Mouse (Mus musculus): Measurements from ENCODE around the gene Gfm1. TPM values are rescaled to one million over a fixed set of nuclear protein-coding genes. Genes with fewer than 3 reads are reported as not detected.

Gfm1 gene
- 100 to 1,000 TPM; 104 to 135 TPM for total RNA-seq (2021)
- long read RNA-seq, experiment 1, full-length matches to known transcripts, result 161 of 181 reads
- long read RNA-seq, experiment 1, partial matches to known transcripts, result 8 of 181 reads
- long read RNA-seq, experiment 1, other reads (novel, unspliced or antisense), result 12 of 181 reads
- long read RNA-seq, experiment 2, full-length matches to known transcripts, result 118 of 134 reads
- long read RNA-seq, experiment 2, partial matches to known transcripts, result 7 of 134 reads
- long read RNA-seq, experiment 2, other reads (novel, unspliced or antisense), result 9 of 134 reads

DNA sequence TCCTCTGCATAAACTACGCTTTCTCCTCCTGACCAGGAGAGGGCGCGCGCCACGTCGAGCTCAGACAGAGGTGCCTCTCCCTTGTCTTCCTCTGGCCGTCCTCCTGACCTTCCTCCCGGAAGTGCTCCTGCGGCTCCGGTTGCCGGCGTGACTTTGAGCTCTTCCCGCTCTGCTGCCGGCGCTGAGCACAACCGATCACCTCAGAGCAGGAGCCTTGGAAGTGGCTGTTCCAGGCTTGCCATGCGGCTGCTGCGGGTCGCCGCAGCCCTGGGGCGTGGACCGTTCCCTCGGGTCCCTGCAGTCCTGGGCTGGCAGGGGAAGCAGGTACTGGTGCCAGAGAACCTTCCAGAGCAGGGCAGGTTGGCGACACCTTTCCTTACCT lies at the start of gene Gfm1:
TSS of gene Gfm1 (plus strand) at position 98 of the 382 bp plus-strand sequence.
- H3K27ac ChIP-seq, result peak within 1 kb of the TSS; percentile 89
- TF ChIP-seq CTCF (IDR thresholded peaks at IDR 0.05), result peak; percentile 92
- peak; percentile 93 for DNase-seq
- intact Hi-C loops (cut with DNase I), result loop anchor here (1.0 to 5.0 kb wide), 2 partner anchors 33 to 78 kb away; no protein-coding TSS in a partner anchor
- peak within 1 kb of the TSS; percentile 73 for H3K4me3 ChIP-seq

DNA sequence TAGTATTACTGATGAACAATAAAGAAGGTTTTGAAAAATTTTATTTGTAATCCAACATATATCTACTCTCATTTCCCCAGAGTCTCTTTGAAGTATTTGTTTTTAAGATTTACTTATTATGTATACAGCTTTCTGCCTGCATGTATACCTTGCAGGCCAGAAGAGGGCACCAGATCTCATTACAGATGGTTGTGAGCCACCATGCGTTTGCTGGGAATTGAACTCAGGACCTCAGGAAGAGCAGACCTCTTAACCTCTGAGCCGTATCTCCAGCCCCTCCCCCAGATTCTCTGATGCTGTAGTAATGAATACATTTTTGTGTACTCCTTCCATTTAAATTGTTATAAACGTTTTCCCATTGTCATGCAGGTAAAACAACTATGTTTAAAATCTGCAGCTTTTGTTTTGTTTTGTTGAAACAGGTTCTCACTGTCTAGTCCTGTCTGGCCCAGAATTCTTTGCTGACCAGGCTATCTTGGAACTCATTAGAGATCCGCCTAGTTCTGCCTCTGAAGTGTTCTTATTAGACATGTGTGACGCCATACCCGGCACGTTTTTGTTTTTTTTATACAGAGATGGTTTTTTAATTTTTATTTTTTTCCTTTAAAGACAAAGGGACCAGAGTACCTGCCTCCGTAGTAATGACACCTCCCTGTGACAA lies 428 bp upstream of the Gfm1 start:
- TF ChIP-seq CTCF (IDR thresholded peaks at IDR 0.05), result peak; percentile 35
- Histone ChIP-seq H3K4me3 (peak overlapping the region; percentile 73), H3K27ac (peak overlapping the region; percentile 89; the same call in 1 of the 2 replicates)
- intact Hi-C loops (cut with DNase I), result no loop called here
- DNase-seq, result no peak

DNA sequence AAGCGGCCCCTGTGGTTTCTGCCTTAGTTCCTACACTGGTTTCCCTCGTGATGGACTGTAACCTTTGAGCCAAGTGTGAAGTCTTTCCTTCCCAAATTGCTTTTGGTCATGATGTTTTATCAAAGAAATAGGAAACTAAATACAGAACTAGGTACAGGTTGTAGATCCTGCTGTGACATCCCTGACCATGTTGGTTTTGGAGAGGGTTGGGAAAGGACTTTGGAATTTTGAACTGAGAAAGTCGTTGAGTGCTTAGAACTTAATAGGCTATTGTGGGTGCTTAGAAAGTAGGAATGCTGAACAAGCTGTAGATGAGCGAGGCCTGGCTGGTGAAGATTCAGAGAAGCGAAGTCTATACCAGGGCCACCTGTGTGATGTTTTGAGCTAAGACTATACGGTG lies 4.1 kb downstream of the Gfm1 start:
- no peak for DNase-seq
- no peak for TF ChIP-seq CTCF (IDR thresholded peaks at IDR 0.05)
- intact Hi-C loops (cut with DNase I), result loop anchor here (5.0 kb wide), 1 partner anchor 37 kb away; no protein-coding TSS in a partner anchor
- no peak overlapping the region for H3K4me3 ChIP-seq
- no peak overlapping the region for H3K27ac ChIP-seq

DNA sequence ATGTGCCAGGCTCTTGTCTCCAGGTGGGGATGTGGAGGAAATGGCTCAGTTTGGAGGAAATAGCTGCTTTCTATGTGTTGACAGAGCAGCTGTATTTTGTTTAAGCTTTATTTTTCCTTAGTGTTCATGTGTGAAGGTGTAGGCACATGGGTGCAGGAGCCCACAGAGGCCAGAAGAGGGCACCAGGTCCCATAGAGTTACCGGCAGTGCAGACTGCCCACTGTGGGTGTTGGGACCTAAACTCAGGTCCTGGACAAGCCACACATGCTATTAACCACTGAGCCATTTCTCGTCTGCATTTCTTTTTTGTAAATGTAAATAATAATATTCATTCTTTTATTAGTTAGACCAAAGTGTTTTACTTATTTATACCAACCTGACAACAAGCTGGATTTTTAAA lies 17.2 kb downstream of the Gfm1 start:
- intact Hi-C loops (cut with DNase I), result no loop called here
- no peak for DNase-seq
- Histone ChIP-seq H3K27ac (no peak overlapping the region), H3K4me3 (no peak overlapping the region)
- peak; percentile 33; the same call in 1 of the 2 replicates for TF ChIP-seq CTCF (IDR thresholded peaks at IDR 0.05)

DNA sequence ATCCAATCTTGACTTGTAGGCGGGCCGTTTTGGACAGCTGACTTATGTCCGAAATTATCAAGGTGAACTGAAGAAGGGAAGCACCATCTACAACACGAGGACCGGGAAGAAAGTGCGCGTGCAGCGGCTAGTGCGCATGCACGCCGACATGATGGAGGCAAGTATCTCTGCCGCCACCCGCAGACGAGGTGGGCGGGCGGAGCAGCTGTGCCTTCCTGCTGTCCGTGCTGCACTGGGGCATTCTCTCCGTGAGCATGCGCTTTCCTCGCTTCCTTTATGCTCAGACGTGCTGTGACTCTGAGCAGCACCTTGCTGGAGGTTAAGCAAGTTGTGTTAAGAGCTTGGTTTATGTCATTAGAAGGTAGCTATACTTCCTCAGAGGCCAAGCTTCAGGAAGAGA lies 19.8 kb downstream of the Gfm1 start:
- intact Hi-C loops (cut with DNase I), result no loop called here
- Histone ChIP-seq H3K27ac (peak overlapping the region; percentile 41), H3K4me3 (peak overlapping the region; percentile 62)
- TF ChIP-seq CTCF (IDR thresholded peaks at IDR 0.05), result no peak
- DNase-seq, result no peak

DNA sequence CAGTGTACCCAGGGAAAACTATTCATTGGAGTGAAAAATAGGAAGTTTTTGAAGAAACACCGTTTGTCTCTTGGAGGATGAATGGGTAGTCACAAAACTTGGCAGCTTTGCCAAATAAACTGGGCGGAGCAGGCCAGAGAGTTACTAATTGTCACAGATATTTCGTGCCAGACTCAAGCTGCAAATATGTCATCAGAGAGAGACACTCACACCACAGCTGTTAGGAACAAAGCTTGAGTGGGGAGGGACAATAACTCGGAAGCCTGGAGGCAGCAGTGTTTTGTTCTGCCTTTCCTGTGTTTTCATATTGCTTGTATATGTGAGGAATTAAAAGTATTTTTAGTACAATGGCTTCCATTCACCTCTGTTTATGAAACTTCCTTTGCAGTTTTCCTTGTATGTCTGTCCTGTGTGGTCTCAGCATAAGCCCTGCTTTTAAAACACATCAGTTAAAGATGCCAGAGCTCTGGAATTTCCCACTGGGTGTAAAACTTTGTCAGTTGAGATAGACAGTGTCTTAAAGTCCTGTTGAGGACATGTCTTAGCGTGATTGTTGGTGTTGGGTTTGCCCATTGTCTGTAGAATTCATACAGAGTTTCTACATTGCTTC lies 20.8 kb downstream of the Gfm1 start:
- intact Hi-C loops (cut with DNase I), result no loop called here
- no peak for DNase-seq
- peak overlapping the region; percentile 62 for H3K4me3 ChIP-seq
- H3K27ac ChIP-seq, result 0 out of 2 replicates have a peak overlapping the region, but pooled peaks have one; percentile 0
- no peak for TF ChIP-seq CTCF (IDR thresholded peaks at IDR 0.05)

DNA sequence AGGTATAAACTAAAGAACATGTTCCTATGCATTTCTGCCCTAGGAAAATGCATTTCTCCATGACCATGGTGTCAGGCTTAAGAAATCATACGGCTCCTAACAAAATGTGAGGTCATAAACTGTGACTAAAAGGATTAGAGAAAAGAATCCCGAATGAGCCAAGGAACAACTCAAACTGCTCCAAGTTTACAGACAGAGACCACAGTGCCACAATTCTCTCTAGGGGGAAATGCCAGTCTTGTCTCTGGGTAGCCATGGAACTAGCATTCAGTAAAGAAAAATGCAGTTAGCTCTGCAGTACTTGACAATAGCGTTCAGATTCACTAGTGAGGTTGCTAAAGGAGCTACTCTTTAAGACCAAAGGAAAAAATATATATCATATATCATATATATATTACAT lies 30.0 kb downstream of the Gfm1 start:
- no peak overlapping the region for H3K27ac ChIP-seq
- intact Hi-C loops (cut with DNase I), result no loop called here
- no peak for TF ChIP-seq CTCF (IDR thresholded peaks at IDR 0.05)
- no peak for DNase-seq
- H3K4me3 ChIP-seq, result no peak overlapping the region

DNA sequence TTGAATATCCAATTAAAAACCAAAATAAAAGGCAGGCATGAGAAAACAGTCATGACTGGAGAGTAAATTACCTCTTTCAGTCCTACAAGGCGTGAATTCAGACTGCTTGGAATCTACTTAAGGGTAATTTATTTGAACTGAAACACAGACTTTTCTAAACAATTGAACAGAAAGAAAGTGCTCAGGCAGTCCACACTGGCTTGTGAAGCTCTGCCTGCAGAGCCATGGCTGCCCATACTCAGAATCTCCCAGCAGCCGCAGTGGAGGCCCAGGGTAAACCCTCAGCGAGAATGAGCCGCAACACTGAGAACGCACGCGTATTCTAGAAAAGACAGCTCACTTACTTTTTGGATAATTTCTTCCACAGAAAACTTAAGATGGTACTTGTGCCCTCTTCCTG lies 32.1 kb downstream of the Gfm1 start:
- intact Hi-C loops (cut with DNase I), result no loop called here
- Histone ChIP-seq H3K4me3 (peak overlapping the region; percentile 82; the same call in 1 of the 2 replicates), H3K27ac (no peak overlapping the region)
- no peak for TF ChIP-seq CTCF (IDR thresholded peaks at IDR 0.05)
- DNase-seq, result no peak

DNA sequence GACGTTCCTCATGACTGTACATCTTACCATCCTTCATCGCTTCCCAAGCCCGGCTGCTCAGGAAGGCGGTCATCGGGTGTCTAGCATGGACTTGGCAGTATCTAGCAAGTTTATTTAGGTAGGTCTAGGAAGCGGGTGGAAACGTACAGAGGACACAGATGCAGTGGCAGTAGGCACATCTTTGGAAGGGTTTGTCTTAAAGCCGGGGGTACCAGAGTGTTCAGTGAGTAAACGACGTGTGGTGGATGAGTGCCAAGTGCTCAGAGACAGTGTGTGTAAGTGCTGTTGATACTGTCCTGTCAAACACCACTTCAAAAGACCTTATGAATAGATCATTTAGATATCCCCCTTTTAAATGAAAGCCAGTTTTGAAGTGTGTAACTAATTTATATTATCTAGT lies 32.7 kb downstream of the Gfm1 start:
- no peak for TF ChIP-seq CTCF (IDR thresholded peaks at IDR 0.05)
- Histone ChIP-seq H3K27ac (no peak overlapping the region), H3K4me3 (peak overlapping the region; percentile 82)
- intact Hi-C loops (cut with DNase I), result no loop called here
- DNase-seq, result no peak

DNA sequence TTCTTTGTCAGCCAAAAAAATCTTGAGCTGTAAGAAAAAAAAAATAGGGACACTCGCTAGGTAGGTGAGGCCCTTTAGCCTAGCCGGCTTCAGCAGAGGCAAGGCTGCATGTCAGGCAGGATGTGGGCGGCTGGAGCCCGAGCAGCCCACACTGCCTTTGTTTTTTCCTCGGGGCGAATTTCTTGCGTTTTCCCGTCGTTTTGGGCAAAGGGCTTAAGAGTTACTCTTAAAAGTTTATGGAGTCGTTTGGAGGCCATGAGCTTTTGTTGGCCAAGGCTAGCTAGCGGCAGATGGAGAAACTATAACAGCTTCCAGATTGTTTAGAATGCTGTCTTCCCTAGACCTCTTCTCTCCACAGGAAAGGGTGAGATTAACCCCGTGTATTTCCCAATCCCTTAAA lies 33.1 kb downstream of the Gfm1 start:
- peak overlapping the region; percentile 76 for H3K27ac ChIP-seq
- TF ChIP-seq CTCF (IDR thresholded peaks at IDR 0.05), result no peak
- no peak for DNase-seq
- H3K4me3 ChIP-seq, result peak overlapping the region; percentile 82
- intact Hi-C loops (cut with DNase I), result no loop called here

DNA sequence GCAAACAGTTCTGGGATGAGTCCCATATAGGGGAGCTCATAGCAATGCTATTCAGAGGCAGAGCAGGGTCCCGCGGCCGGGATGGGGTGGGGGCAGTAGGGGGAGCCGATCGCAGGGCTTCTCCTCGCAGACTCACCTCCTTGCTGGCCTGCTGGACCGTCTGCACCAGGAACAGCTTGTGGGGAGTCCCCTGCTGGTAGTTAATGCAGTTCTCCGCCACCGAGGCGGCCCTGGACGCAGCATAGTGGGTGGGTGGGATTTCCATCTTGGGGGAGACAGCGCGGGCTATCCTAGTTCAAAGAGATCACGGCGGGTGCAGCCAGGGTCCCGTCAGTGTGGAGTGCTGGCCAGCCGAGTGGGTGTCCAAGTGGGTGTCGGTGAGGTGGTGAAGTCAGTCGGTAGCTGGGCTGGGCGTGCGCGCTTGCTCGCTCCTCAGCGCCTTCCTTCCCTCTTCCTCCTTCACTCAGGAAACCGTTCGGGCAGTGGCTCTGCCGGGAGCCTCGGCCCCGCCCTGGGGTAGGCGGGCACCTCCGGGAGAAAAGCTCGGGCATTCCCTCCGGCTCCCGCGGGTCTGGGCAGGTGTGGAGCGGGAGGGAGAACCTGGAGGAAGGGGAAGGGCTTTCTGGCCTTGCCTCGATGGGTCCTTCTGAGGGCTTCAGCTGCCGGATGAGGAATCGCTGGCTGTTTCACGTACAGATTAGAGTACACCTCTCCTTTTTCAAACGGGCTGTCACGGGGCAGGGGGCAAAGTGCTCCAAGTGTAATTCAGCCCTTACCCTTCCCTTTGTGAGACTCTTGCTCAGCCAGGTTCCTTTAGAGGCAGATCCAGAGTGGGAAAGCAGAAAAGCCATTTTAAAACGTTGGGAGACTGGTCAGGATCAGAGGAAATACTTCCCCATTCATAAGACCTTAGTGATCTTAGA lies 33.8 kb downstream of the Gfm1 start, which contains the start of gene Lxn:
TSS of gene Lxn (minus strand) at position 477 of the 923 bp plus-strand sequence.
- Histone ChIP-seq H3K4me3 (peak within 1 kb of the TSS; percentile 82), H3K27ac (peak within 1 kb of the TSS; percentile 76)
- intact Hi-C loops (cut with DNase I), result no loop called here
- TF ChIP-seq CTCF (IDR thresholded peaks at IDR 0.05), result no peak
- peak; percentile 71 for DNase-seq

DNA sequence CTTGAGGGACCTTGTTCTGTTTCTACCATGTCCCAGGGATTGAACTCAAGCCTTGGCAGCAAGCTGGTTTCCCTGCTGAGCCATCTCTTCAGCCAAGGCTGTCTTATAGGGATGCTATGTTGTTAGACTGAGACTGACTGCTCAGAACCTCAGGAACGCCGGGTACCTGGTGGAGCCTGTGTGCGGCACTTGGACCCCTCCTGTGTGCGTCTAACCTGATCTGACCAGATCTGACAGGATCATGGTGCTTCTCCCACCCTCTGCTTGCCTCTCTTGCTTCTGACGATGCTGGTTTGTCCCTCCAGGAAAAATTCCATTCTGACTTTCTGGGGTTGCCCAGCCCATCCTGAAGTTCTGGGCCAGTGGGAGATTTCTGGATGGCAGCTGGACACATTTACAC lies 36.7 kb downstream of the Gfm1 start:
- intact Hi-C loops (cut with DNase I), result no loop called here
- no peak for DNase-seq
- Histone ChIP-seq H3K27ac (no peak overlapping the region), H3K4me3 (no peak overlapping the region)
- no peak for TF ChIP-seq CTCF (IDR thresholded peaks at IDR 0.05)
